Mouse (Mus musculus): ENCODE results near the gene Calcoco2. TPM values are rescaled to one million over a fixed set of nuclear protein-coding genes. Genes with fewer than 3 reads are reported as not detected.
"Not testable (repeated sequence)": the region's sequence is repeated elsewhere in the genome, so short reads cannot be mapped to it uniquely, and the experiment has no call there.

The Calcoco2 gene
- polyA plus RNA-seq (2015; fragmentation: Nextera tagmentation; extraction: Ambion mirVana): not detected in 2 replicates

DNA sequence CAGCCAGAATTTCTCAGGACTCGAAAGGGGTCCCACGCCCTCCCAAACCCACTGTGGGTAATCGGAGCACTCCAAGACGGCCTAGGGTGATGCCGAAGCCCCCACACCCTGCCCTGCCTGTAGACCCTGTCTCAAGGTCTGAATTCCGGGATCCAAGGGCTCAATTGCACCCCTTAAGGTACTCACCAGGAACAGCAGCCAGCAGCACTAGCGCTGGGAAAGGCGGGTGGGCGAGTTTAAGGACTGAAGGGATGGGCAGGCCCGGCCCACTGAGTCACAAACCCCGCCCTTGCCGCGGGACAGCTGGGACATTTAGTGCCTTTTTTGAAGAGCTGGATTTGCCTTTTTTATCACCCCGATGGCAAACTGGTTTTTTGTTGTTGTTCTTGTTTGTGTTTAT, at the start of gene Calcoco2:
Gene Calcoco2 (minus strand): TSS at position 214 of the 400 bp plus-strand sequence.
- Histone ChIP-seq H3K9me3 (no peaks in the 10 kb centered on the region), H3K27me3 (replicated peaks) (no peaks in the 10 kb centered on the region), H3K9ac (no peak within 1 kb of the TSS), H3K4me2 (replicated peaks) (no peak within 1 kb of the TSS), H3K4me1 (replicated peaks) (no peaks in the 10 kb centered on the region), H3K27ac (no peak within 1 kb of the TSS), H3K36me3 (no peaks in the 10 kb centered on the region), H3K4me3 (replicated peaks) (no peak within 1 kb of the TSS)
- ATAC-seq: no peak
- 37% methylated on average over 14 of the region's 14 CpGs for WGBS

DNA sequence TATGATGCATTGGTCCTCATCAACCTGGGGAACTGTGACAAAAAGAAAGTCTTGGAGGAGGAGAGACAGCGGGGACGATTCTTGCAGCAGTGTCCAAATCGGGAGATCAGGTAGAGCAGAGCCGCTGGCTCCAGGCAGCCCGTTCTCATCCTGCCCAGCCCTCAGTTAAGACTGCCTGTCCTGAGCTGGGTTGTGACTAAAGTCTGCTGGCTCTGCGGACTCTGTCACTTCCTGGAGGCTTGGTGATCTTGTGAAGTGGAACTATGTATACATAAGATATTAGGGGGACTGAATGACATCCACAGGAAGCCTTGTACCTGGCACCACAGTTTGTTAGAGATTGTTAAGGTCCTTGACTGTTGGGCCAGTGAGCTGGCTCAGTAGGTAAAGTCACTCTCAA, 35.7 kb upstream of the Calcoco2 start:
- Histone ChIP-seq H3K9ac (no peak overlapping the region), H3K4me1 (replicated peaks) (no peaks in the 10 kb centered on the region; the same call in none of the 2 replicates), H3K27ac (no peak overlapping the region), H3K4me2 (replicated peaks) (no peak overlapping the region), H3K27me3 (replicated peaks) (peaks cover 28% of the 10 kb centered on the region), H3K36me3 (no peaks in the 10 kb centered on the region), H3K9me3 (no peaks in the 10 kb centered on the region), H3K4me3 (replicated peaks) (no peak overlapping the region)
- ATAC-seq: peak; percentile 66
- WGBS: 56% methylated on average over 6 of the region's 6 CpGs

- peak; percentile 74 for ATAC-seq
- WGBS: 2% methylated on average over 15 of the region's 15 CpGs
- Histone ChIP-seq H3K36me3 (no peaks in the 10 kb centered on the region), H3K4me1 (replicated peaks) (peaks cover 2% of the 10 kb centered on the region), H3K4me3 (replicated peaks) (no peak overlapping the region), H3K9me3 (no peaks in the 10 kb centered on the region), H3K27me3 (replicated peaks) (peaks cover 19% of the 10 kb centered on the region), H3K27ac (no peak overlapping the region), H3K9ac (peak overlapping the region; percentile 28; the same call in 1 of the 2 replicates), H3K4me2 (replicated peaks) (peak overlapping the region; percentile 52)
These were observed 34.0 kb upstream of the Calcoco2 start for GRCm38 (mm10) chr11:96145622-96146270.

- H3K36me3 ChIP-seq: no peaks in the 10 kb centered on the region
- H3K4me3 ChIP-seq (replicated peaks): no peak overlapping the region
- peaks cover 19% of the 10 kb centered on the region for H3K27me3 ChIP-seq (replicated peaks)
- no peak overlapping the region for H3K4me2 ChIP-seq (replicated peaks)
- no peak overlapping the region for H3K9ac ChIP-seq
- no peaks in the 10 kb centered on the region for H3K9me3 ChIP-seq
- H3K27ac ChIP-seq: no peak overlapping the region
- ATAC-seq: no peak
- WGBS: 53% methylated on average over 4 of the region's 4 CpGs
- H3K4me1 ChIP-seq (replicated peaks): peaks cover 2% of the 10 kb centered on the region
These were observed 32.0 kb upstream of the Calcoco2 start for GRCm38 (mm10) chr11:96143766-96144165.

GRCm38 (mm10) chr11:96140726-96141175, 29.0 kb upstream of the Calcoco2 start:
- H3K27ac ChIP-seq: peak overlapping the region; percentile 38; the same call in 1 of the 2 replicates
- H3K4me1 ChIP-seq (replicated peaks): peaks cover 3% of the 10 kb centered on the region; the same call in 1 of the 2 replicates
- ATAC-seq: peak; percentile 87
- H3K9me3 ChIP-seq: no peaks in the 10 kb centered on the region
- H3K4me2 ChIP-seq (replicated peaks): peak overlapping the region; percentile 10; the same call in 1 of the 2 replicates
- H3K27me3 ChIP-seq (replicated peaks): peaks cover 10% of the 10 kb centered on the region
- no peak overlapping the region for H3K9ac ChIP-seq
- 3% methylated on average over 4 of the region's 4 CpGs for WGBS
- no peak overlapping the region for H3K4me3 ChIP-seq (replicated peaks)
- no peaks in the 10 kb centered on the region for H3K36me3 ChIP-seq

DNA sequence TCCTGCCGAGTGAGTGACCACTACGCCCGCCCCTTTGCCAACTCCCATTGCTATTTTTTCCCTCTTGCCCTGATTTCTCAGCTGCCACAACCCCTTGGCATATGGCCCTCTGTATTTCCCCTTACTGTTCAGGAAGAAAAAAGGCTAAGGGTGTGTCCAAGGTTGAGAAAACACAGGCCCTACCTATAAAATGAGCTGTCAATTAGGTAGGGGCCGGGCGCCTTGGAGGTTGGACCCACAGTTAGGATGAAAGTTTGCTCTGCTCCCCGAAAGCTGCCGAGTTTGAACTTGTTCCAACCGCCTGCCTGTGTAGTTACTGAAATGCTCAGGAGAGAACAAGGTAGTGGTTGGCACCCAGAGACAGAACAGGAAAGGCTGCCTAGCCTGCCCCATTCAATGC, 24.1 kb upstream of the Calcoco2 start:
- ATAC-seq: peak; percentile 48; the same call in 1 of the 2 replicates
- 56% methylated on average over 8 of the region's 8 CpGs for WGBS
- H3K27ac ChIP-seq: no peak overlapping the region; the same call in 1 of the 2 replicates

DNA sequence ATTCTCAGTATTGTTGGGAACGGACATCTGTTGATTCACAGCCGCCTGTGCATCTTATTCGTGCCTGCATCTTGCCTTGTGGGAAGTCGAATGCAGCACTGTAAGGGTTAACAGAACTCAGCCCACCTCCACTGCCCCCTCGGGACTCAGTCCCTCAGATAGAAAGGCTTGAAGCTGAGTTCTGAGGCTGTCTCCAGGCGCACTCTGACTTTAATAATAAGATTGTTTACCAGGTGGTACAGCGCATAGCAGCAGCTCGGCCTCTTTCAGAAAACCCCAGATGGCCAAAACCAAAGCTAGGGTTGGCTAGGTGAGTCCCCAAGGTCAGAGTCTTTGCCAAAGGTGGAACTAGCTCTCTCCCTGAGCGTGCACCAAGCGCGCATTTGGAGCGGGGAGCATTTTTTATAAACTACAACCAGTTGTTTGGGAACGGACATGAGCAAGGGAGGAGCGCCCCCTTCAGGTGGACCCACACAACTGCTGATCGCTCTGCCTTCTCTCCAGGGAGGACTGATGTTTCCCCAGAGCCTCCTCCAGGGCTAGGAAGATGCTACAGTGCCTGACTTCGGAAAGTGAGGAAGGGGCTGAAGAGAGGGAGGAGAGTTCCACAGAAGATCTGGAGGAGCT, 21.6 kb upstream of the Calcoco2 start, which contains the start of gene Ttll6:
Gene Ttll6 (plus strand): TSS at position 548 of the 627 bp plus-strand sequence.
- Histone ChIP-seq H3K9ac (no peak within 1 kb of the TSS), H3K27me3 (replicated peaks) (no peaks in the 10 kb centered on the region), H3K4me3 (replicated peaks) (no peak within 1 kb of the TSS), H3K27ac (no peak within 1 kb of the TSS), H3K4me2 (replicated peaks) (peak within 1 kb of the TSS; percentile 49), H3K4me1 (replicated peaks) (peaks cover 4% of the 10 kb centered on the region; the same call in 1 of the 2 replicates), H3K36me3 (no peaks in the 10 kb centered on the region), H3K9me3 (no peaks in the 10 kb centered on the region)
- WGBS: 19% methylated on average over 16 of the region's 16 CpGs
- peak; percentile 44; the same call in 1 of the 2 replicates for ATAC-seq

More for the DNA sequence above, 24.1 kb upstream of the Calcoco2 start:
- H3K9me3 ChIP-seq: no peaks in the 10 kb centered on the region
- 0 out of 2 replicates have a peak, but pooled peaks cover 4% of the 10 kb centered on the region for H3K4me1 ChIP-seq (replicated peaks)
- no peak overlapping the region for H3K4me2 ChIP-seq (replicated peaks)
- H3K9ac ChIP-seq: no peak overlapping the region
- H3K4me3 ChIP-seq (replicated peaks): no peak overlapping the region
- no peaks in the 10 kb centered on the region for H3K27me3 ChIP-seq (replicated peaks)
- H3K36me3 ChIP-seq: no peaks in the 10 kb centered on the region

DNA sequence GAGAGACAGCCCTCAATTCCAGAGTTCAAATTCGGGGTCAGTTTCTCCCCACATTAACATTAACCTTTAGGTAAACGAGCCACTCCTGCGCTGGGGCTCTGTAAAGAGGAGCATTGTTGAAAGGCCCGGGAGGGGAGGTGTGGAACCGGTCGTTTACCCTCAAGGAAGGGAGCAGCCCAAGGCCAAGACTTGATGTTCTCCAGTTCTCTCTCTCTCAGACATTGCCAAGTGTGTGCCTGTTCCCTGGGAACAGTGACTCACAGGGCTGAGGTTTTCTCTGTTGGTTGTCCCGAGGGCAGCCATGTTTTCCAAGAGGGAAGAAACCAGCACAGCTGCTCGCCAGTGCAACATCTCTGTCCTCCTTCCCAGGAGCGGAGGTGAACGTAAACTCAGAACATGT, 18.8 kb upstream of the Calcoco2 start:
- peak; percentile 69 for ATAC-seq
- Histone ChIP-seq H3K27ac (peak overlapping the region; percentile 54; the same call in 1 of the 2 replicates), H3K4me2 (replicated peaks) (no peak overlapping the region), H3K4me3 (replicated peaks) (no peak overlapping the region), H3K9ac (no peak overlapping the region), H3K9me3 (no peaks in the 10 kb centered on the region), H3K27me3 (replicated peaks) (0 out of 2 replicates have a peak, but pooled peaks cover 6% of the 10 kb centered on the region), H3K36me3 (no peaks in the 10 kb centered on the region), H3K4me1 (replicated peaks) (peaks cover 2% of the 10 kb centered on the region; the same call in 1 of the 2 replicates)
- 33% methylated on average over 10 of the region's 10 CpGs for WGBS

- WGBS: 2% methylated on average over 45 of the region's 45 CpGs
- H3K4me2 ChIP-seq (replicated peaks): peak overlapping the region; percentile 92
- no peak overlapping the region for H3K27ac ChIP-seq
- peak overlapping the region; percentile 54 for H3K9ac ChIP-seq
- ATAC-seq: peak; percentile 76
- H3K36me3 ChIP-seq: no peaks in the 10 kb centered on the region
- H3K9me3 ChIP-seq: no peaks in the 10 kb centered on the region
- peaks cover 17% of the 10 kb centered on the region for H3K27me3 ChIP-seq (replicated peaks)
- H3K4me1 ChIP-seq (replicated peaks): peaks cover 7% of the 10 kb centered on the region; the same call in 1 of the 2 replicates
- H3K4me3 ChIP-seq (replicated peaks): peak overlapping the region; percentile 44
These were observed 12.5 kb upstream of the Calcoco2 start for GRCm38 (mm10) chr11:96124052-96124914.

GRCm38 (mm10) chr11:96122806-96123205, 11.0 kb upstream of the Calcoco2 start:
- H3K4me1 ChIP-seq (replicated peaks); H3K27ac ChIP-seq; H3K4me3 ChIP-seq (replicated peaks); ATAC-seq; H3K9me3 ChIP-seq; H3K4me2 ChIP-seq (replicated peaks); H3K9ac ChIP-seq; H3K36me3 ChIP-seq: not testable (repeated sequence)
- WGBS: 78% methylated on average over 2 of the region's 4 CpGs
- peaks cover 17% of the 10 kb centered on the region for H3K27me3 ChIP-seq (replicated peaks)

DNA sequence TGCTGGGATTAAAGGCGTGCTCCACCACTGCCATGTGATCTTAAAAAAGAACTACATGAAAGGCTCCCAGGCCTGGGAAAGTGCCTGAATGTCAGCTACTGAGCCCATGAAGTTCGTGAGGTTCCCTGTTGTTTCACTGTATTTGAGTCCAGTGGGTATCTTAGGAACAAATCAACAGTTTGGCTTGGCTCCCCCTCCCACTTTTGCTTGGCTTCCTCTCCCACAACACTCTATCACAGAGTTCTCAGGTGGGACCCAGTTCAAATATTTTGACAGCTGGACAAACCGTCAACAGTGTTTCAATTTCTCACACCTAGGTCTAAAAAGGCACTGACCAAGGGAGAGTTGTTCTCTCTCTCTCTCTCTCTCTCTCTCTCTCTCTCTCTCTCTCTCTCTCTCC, 7.6 kb upstream of the Calcoco2 start:
- ATAC-seq: 0 out of 2 replicates have a peak, but pooled peaks have one; percentile 31

More for the DNA sequence above, 7.6 kb upstream of the Calcoco2 start:
- H3K9ac ChIP-seq: no peak overlapping the region
- WGBS: 66% methylated on average over 3 of the region's 3 CpGs
- peaks cover 3% of the 10 kb centered on the region; the same call in 1 of the 2 replicates for H3K4me1 ChIP-seq (replicated peaks)
- H3K27ac ChIP-seq: no peak overlapping the region
- no peak overlapping the region for H3K4me2 ChIP-seq (replicated peaks)
- peaks cover 7% of the 10 kb centered on the region for H3K27me3 ChIP-seq (replicated peaks)
- H3K9me3 ChIP-seq: no peaks in the 10 kb centered on the region
- H3K36me3 ChIP-seq: no peaks in the 10 kb centered on the region
- H3K4me3 ChIP-seq (replicated peaks): no peak overlapping the region
